Mouse (Mus musculus) lung, adult 2 months (tissue): Measurements from ENCODE around the gene Cdk20.

Experiments used
- CTCF ChIP-seq: fragments of 200-500 bp; IDR thresholded peaks from 2 replicates; pipeline ENCODE4 v1.5.1; 2011; ENCODE audit warnings: mild to moderate bottlenecking, low read length, control low read depth; ENCODE audit not compliant: insufficient read depth
- POLR2A ChIP-seq: fragments of 200-500 bp; IDR thresholded peaks from 2 replicates; pipeline ENCODE4 v1.6.1; 2011; ENCODE audit warnings: low read depth, mild to moderate bottlenecking, control low read depth, low read length, borderline replicate concordance; ENCODE audit errors: extremely low read depth

- TF ChIP-seq CTCF: peak; percentile 14; the same call in 1 of the 2 replicates
- TF ChIP-seq POLR2A: peak; percentile 36; the same call in 1 of the 2 replicates
These were observed at the start of gene Cdk20 for GRCm38 (mm10) chr13:64432017-64432995.
